Mouse (Mus musculus) forebrain, embryonic 13.5 days (tissue): Measurements from ENCODE around the gene Slc6a20a. TPM values are rescaled to one million over a fixed set of nuclear protein-coding genes. Genes with fewer than 3 reads are reported as not detected.
A peak's percentile ranks its signal among the peaks of the same experiment; 100 is the strongest.

Experiments
- ATAC-seq: fragments of 200-750 bp; cut with Nextera tagmentation; 2 replicates; pipeline ENCODE4 v1.8.0; 2017
- H3K27ac ChIP-seq: fragments of 300-500 bp; sonication (generic); 2 replicates; pipeline ENCODE4 v1.5.1; 2015; ENCODE audit warnings: inconsistent platforms, mild to moderate bottlenecking, moderate library complexity
- H3K27me3 ChIP-seq: fragments of 300-500 bp; sonication (generic); 2 replicates; pipeline ENCODE4 v1.6.1; 2015; ENCODE audit warnings: mild to moderate bottlenecking, inconsistent platforms
- H3K36me3 ChIP-seq: fragments of 300-500 bp; sonication (generic); 2 replicates; pipeline ENCODE4 v1.6.1; 2015; ENCODE audit warnings: mild to moderate bottlenecking, inconsistent platforms; ENCODE audit not compliant: poor library complexity, severe bottlenecking
- H3K4me1 ChIP-seq: fragments of 300-500 bp; sonication (generic); 2 replicates; pipeline ENCODE4 v1.6.1; 2015; ENCODE audit warnings: inconsistent platforms
- H3K4me2 ChIP-seq: fragments of 300-500 bp; sonication (generic); 2 replicates; pipeline ENCODE4 v1.6.1; 2015; ENCODE audit warnings: inconsistent platforms, mild to moderate bottlenecking, moderate library complexity
- H3K4me3 ChIP-seq: fragments of 300-500 bp; sonication (generic); 2 replicates; pipeline ENCODE4 v1.5.1; 2015; ENCODE audit warnings: mild to moderate bottlenecking, inconsistent platforms
- H3K9ac ChIP-seq: fragments of 300-500 bp; sonication (generic); 2 replicates; pipeline ENCODE4 v1.6.1; 2015; ENCODE audit warnings: mild to moderate bottlenecking, inconsistent platforms
- H3K9me3 ChIP-seq: fragments of 300-500 bp; sonication (generic); replicated peaks from 2 replicates; pipeline ENCODE4 v1.6.1; 2016; ENCODE audit warnings: inconsistent platforms
- WGBS: fragments of 180-500 bp; shearing (Covaris S2); methylation state at CpG from one replicate; pipeline ENCODE4 v1.1.7; 2015; 5-methylcytosine and 5-hydroxymethylcytosine counted together
- polyA plus RNA-seq: library from polyadenylated mRNA; unstranded; fragments of >200 nt; fragmentation: Nextera tagmentation; extraction: Ambion mirVana; gene quantifications from 2 replicates; pipeline ENCODE4 v1.2.1, GENCODE M21; 2015

Gene Slc6a20a
- 0.77 and 1.0 TPM in 2 replicates for polyA plus RNA-seq

DNA sequence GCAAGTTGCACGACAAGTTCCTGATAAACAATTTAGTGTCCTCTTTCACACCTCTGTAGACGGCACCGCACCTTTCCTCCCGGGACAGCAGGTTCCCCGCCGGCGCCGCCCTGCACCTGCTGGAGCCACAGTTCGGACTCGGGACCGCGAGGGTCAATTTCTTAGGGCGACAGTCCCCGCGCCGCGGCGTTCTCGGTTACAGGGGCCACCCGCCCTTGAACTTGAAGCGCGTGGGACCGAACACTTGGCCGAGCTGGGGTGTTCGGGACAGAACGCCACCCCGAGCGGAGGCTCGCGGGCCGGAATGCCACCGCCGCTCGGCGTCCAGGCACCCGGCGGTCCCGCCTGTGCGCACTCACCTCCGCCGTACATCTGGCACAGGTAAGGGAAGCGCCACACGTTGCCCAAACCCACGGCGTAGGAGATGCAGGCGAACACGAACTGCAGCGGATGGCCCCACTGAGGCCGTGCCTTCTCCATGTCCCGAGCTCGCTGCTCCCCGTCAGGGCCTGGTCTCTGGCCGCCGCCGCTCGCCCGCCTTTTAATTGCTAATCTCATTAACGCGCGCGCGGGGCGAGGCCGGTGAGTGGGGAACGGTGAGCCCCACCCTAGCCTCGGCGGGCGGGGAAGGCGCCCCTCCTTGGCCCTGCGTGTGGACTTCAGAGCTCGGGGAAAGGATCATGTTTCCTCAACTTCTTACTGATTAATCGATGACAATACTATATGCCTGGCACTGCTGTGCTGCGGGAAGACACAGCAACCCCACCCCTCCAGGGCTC is at the start of gene Slc6a20a, which contains the start of gene Ccr9:
Gene Slc6a20a, minus strand, starts transcription at position 559 of the 779 bp plus-strand sequence.
Gene Ccr9, plus strand, starts transcription at position 113 of the 779 bp plus-strand sequence.
- H3K4me2 ChIP-seq: peak within 1 kb of the TSS; percentile 75
- WGBS: under 1% methylated on average over 73 of the region's 73 CpGs
- peak within 1 kb of the TSS; percentile 57 for H3K9ac ChIP-seq
- peak; percentile 58; the same call in 1 of the 2 replicates for ATAC-seq
- H3K27me3 ChIP-seq: peaks cover 58% of the 10 kb centered on the region
- peak within 1 kb of the TSS; percentile 45 for H3K4me3 ChIP-seq
- H3K27ac ChIP-seq: no peak within 1 kb of the TSS
- no peaks in the 10 kb centered on the region for H3K9me3 ChIP-seq
- H3K4me1 ChIP-seq: peaks cover 10% of the 10 kb centered on the region
- no peaks in the 10 kb centered on the region for H3K36me3 ChIP-seq

DNA sequence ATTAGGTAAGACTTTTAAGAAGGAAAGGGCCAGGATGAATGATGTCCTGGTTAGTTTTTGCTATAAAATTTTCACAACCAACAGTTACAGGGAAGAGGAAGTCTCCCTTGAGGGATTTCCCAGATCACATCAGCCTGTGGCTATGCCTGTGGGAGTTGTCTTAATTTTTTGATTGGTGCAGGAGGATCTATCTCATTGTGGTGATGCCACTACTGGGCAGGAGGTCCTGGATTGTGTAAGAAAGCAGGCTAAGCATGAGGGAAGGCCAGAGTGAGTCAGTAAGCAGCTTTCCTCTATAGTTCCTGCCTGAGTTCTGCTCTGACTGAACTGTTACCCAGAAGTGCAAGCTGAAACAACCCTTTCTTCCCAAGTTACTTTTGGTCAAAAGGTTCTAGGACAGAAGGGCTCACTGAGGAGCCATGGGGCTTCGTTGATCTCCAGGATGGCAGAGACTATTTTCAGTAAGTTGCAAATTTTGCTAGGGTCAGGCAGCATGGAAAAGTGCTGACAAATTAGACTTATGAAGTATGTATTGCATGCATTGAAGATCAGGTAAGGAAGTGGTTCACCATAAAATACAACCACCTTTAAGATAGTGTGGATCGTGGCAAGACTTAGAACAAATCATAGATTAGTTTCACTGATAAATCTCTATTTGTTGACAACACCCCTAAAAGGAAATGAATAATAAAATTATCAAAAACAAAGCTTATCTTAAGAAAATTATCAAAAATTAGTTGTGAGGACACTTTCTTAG is 44.2 kb upstream of the Slc6a20a start:
- no peak for ATAC-seq
- Histone ChIP-seq H3K27ac (no peak overlapping the region), H3K4me2 (no peak overlapping the region), H3K36me3 (no peaks in the 10 kb centered on the region), H3K4me1 (no peaks in the 10 kb centered on the region), H3K9me3 (no peaks in the 10 kb centered on the region), H3K4me3 (no peak overlapping the region), H3K9ac (no peak overlapping the region), H3K27me3 (no peaks in the 10 kb centered on the region)
- 75% methylated on average over 2 of the region's 2 CpGs for WGBS

DNA sequence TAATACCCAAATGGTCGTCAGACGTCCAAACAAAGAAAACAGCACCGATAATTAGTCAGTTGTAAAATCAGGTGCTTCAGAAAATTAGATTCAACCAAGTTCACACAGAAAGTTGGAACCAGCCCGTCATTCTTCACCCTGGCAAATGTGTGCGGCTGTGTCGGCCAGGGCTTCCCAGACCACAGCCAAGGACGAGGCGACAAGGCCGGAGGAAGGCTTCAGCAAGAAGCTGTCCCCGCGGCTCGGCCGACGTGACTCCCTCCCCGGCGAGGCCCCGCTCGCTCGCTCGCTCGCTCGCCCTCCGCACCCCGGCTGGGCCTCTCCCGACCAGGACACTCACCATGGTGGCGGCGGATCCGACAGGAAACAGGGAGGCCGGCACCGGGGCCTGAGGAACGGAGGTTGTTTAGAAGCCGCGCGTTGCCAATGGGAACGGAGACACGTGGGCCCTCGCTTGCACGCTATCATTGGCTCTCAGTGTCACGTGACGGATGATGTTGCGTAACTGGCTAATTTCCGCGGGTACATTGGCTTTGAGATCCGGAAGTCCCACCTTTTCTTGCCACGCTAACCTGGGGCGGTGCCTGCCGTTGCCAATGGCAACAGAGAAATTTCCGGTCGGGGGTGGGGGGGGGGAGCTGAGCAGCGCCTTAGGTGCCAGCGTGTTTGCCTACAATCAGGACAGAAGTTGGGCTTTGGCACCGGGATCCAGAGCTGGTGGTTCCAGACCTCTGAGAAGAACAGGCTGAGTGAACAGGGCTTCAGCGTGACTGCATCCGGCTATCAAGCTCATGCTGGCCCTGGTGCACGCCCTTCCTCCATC is 38.7 kb upstream of the Slc6a20a start, which contains the start of gene Lztfl1:
Gene Lztfl1, minus strand, starts transcription at position 512 of the 823 bp plus-strand sequence.
- H3K27me3 ChIP-seq: no peaks in the 10 kb centered on the region
- peak within 1 kb of the TSS; percentile 59 for H3K27ac ChIP-seq
- H3K9ac ChIP-seq: peak within 1 kb of the TSS; percentile 81
- no peaks in the 10 kb centered on the region for H3K36me3 ChIP-seq
- H3K9me3 ChIP-seq: no peaks in the 10 kb centered on the region
- 1% methylated on average over 55 of the region's 55 CpGs for WGBS
- H3K4me1 ChIP-seq: peaks cover 9% of the 10 kb centered on the region
- peak; percentile 99 for ATAC-seq
- peak within 1 kb of the TSS; percentile 87 for H3K4me3 ChIP-seq
- peak within 1 kb of the TSS; percentile 75 for H3K4me2 ChIP-seq

DNA sequence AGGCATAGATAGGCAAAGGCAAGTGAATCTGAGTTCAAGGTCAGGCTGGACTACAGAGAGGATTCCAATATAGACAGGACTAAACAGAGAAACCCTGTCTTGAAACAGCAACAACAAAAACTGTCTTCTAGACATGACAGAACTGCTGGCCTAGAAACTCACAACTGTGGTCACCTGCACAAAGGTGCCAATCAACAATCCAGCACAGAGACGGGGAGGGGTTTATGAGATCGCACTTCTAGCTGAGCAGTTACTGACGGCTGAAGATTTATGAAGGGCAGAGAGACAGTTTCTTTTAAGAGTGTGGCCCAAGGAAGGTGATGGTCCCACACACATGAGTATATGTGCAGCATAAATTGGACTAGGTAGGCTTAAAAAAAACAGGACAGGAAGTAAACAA is 37.6 kb upstream of the Slc6a20a start:
- peak overlapping the region; percentile 17; the same call in 1 of the 2 replicates for H3K9ac ChIP-seq
- no peaks in the 10 kb centered on the region for H3K9me3 ChIP-seq
- H3K27me3 ChIP-seq: no peaks in the 10 kb centered on the region
- peak overlapping the region; percentile 75 for H3K4me2 ChIP-seq
- ATAC-seq: no peak
- peaks cover 9% of the 10 kb centered on the region for H3K4me1 ChIP-seq
- H3K27ac ChIP-seq: no peak overlapping the region
- H3K4me3 ChIP-seq: peak overlapping the region; percentile 87; the same call in 1 of the 2 replicates
- H3K36me3 ChIP-seq: peaks cover 4% of the 10 kb centered on the region
- 78% methylated on average over 3 of the region's 3 CpGs for WGBS

DNA sequence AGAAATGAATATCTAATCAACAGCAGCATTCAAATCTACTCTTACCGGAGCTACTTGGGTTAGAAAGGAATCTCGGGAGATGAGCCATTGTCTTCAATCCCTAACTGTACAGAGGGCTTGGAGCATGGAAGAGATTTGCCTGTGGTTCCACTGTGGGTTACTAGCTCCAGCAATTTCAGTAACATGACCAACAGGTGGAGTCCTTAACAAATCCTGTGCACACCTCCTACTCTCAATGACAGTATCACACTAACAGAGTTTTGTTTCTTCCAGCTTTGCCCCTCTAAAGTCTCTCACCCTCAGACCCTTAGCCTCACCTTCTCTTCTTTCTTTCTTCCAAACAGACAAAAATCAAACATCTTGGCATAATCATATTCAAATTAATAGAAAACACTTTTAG is 34.4 kb upstream of the Slc6a20a start:
- Histone ChIP-seq H3K27ac (no peak overlapping the region), H3K4me2 (no peak overlapping the region), H3K27me3 (no peaks in the 10 kb centered on the region), H3K4me3 (no peak overlapping the region), H3K36me3 (peaks cover 20% of the 10 kb centered on the region), H3K9me3 (no peaks in the 10 kb centered on the region), H3K4me1 (peaks cover 9% of the 10 kb centered on the region), H3K9ac (no peak overlapping the region)
- no peak for ATAC-seq
- WGBS: 84% methylated on average over 2 of the region's 2 CpGs

DNA sequence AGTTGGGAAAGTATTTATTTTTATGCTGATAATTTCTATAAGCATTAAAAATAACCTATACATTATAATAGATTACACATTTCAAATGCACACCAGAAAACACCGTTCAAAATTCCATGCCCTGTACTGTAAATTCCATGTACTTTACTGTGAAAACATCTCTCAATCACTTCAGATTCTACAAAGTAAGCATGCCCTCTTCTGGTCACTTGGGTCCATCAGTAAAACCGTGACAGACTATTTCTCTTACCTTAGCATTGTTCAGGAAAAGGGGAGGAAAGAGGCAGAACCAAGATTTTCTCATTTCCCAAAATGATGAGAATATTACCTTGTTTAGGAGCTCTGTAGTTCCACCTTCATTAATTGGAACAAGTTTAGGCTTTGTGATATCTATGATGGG is 30.5 kb upstream of the Slc6a20a start:
- Histone ChIP-seq H3K4me1 (no peaks in the 10 kb centered on the region), H3K36me3 (peaks cover 36% of the 10 kb centered on the region), H3K9me3 (no peaks in the 10 kb centered on the region), H3K4me2 (no peak overlapping the region), H3K27me3 (no peaks in the 10 kb centered on the region), H3K9ac (no peak overlapping the region), H3K4me3 (no peak overlapping the region), H3K27ac (no peak overlapping the region)
- ATAC-seq: no peak
- WGBS: 53% methylated on average over 2 of the region's 2 CpGs

DNA sequence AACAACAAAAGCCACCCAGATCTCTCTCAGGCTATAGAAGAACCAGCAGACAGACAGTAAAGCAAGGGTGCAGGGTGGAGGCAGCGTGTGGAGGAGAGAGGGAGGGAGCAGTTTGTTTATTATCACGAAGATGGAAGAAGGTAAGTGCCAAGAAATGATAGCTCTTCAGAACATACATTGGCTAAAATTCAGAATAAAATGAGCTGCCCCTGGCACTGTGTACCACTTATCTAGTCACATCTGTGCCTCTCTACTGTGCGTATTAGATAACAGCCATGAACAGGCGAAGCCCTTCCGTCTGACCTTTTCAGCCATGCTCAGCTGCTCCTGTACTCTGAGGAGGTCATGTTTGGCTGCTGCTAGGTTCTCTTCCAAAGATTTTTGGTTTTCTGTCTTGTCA is 23.1 kb upstream of the Slc6a20a start:
- H3K9ac ChIP-seq: no peak overlapping the region
- H3K9me3 ChIP-seq: no peaks in the 10 kb centered on the region
- no peak overlapping the region for H3K27ac ChIP-seq
- 87% methylated on average over 5 of the region's 5 CpGs for WGBS
- H3K4me1 ChIP-seq: no peaks in the 10 kb centered on the region
- ATAC-seq: no peak
- H3K27me3 ChIP-seq: no peaks in the 10 kb centered on the region
- H3K4me3 ChIP-seq: no peak overlapping the region
- H3K4me2 ChIP-seq: no peak overlapping the region
- peaks cover 40% of the 10 kb centered on the region for H3K36me3 ChIP-seq

DNA sequence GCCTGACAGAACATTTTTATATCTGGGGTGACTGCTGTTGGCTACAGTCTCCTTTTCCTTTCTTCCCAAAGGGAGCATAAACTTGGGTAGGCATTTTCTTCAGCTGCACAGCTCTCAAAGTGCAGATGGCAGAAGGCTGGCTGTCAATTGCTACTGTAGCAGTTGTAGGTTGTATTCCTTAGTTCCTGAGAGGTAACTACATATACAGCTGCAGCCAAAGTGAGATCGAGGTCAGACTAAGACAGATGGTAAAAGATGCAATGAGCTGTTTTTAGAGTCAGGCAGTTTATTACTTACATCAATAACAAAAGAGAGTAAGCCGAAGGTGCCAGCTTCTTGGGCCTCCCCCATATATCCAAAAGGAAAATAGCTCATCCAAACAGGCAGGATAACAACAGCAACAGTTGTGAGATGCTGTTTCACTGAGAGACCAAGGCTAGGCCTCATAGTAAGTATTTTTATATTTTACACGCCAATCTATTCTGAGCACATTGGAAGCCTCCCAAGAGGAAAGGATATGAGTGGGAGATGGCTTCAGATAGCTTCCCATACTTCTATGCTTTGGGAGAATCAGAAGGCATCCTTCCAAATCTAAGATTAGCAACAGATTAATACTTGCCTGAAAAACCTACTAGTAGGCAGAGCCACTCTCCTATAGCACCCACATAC is 17.1 kb upstream of the Slc6a20a start:
- 91% methylated on average over 3 of the region's 3 CpGs for WGBS
- H3K9me3 ChIP-seq: no peaks in the 10 kb centered on the region
- ATAC-seq: no peak

DNA sequence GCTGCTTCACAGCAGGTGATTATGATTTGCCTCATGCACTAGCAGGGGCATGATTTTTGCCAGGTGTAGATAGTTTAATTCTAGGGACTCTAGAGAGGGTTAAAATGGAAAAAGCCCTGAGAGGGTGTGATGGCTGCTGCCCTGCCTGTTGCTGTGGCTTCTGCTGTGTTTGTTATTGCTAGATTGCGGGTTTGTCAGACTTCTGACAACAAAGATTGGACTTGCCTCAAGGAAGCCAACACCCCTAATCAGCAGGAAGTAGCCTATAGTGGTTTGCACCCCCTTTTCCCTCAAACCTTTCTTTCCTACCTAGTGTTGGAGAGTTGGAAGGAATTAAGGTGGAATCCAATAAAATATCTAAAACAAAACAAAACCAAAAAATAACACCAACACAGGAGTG is 9.5 kb upstream of the Slc6a20a start:
- no peak overlapping the region for H3K9ac ChIP-seq
- no peaks in the 10 kb centered on the region for H3K4me1 ChIP-seq
- WGBS: 85% methylated on average over 1 of the region's 1 CpGs
- no peak overlapping the region for H3K4me2 ChIP-seq
- no peak overlapping the region for H3K4me3 ChIP-seq
- ATAC-seq: no peak
- no peak overlapping the region for H3K27ac ChIP-seq
- H3K36me3 ChIP-seq: peaks cover 12% of the 10 kb centered on the region
- H3K9me3 ChIP-seq: no peaks in the 10 kb centered on the region
- no peaks in the 10 kb centered on the region for H3K27me3 ChIP-seq

More for the DNA sequence above, 17.1 kb upstream of the Slc6a20a start:
- Histone ChIP-seq H3K4me3 (no peak overlapping the region), H3K27ac (no peak overlapping the region), H3K36me3 (peaks cover 23% of the 10 kb centered on the region), H3K4me1 (no peaks in the 10 kb centered on the region), H3K4me2 (no peak overlapping the region), H3K27me3 (no peaks in the 10 kb centered on the region), H3K9ac (no peak overlapping the region)

DNA sequence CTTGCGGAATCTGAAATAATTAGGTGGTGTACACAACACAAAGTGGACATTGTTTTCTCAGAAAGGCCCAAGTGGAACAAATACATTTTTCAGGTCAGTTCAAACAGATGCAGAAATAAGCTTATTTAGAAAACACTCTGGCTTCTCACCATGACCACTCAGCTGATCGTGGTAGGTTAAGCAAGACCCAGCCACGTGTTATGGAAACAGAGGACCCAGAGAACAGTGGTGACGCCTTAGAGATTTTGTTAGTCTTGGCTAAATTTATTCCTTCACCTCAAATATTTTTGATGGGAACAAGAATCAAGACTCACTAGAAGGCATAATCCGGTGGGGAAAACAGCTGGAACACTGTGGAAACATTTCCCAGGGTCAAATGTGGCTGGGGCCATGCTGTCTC is 7.5 kb upstream of the Slc6a20a start:
- 66% methylated on average over 5 of the region's 5 CpGs for WGBS
- H3K27ac ChIP-seq: no peak overlapping the region
- no peak overlapping the region for H3K4me2 ChIP-seq
- H3K36me3 ChIP-seq: no peaks in the 10 kb centered on the region
- H3K4me1 ChIP-seq: no peaks in the 10 kb centered on the region
- no peaks in the 10 kb centered on the region for H3K9me3 ChIP-seq
- 0 out of 2 replicates have a peak, but pooled peaks cover 4% of the 10 kb centered on the region for H3K27me3 ChIP-seq
- ATAC-seq: no peak
- H3K9ac ChIP-seq: no peak overlapping the region
- H3K4me3 ChIP-seq: no peak overlapping the region

DNA sequence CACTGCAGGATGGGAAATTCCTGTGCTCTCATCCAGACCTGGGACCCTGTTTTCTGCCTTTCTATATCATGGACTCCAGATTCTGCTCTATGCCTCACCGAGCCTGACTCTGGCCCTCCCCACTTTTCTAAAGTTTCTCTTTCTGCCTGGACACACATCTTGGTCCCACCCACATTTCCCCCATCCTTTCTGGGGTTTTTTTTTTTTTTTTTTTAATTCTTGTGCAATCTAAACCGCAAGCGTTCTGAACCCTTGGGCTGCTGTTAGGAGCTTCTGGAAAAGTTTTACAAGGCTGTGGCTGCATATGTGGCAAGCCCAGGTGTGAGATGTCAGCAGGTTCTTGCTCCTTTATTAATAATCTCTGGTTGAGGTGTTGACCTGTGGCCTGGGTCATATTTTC is 5.0 kb upstream of the Slc6a20a start:
- no peak overlapping the region for H3K27ac ChIP-seq
- H3K4me1 ChIP-seq: peaks cover 2% of the 10 kb centered on the region
- H3K9me3 ChIP-seq: no peaks in the 10 kb centered on the region
- H3K4me3 ChIP-seq: no peak overlapping the region
- WGBS: 57% methylated on average over 3 of the region's 3 CpGs
- H3K36me3 ChIP-seq: no peaks in the 10 kb centered on the region
- H3K9ac ChIP-seq: no peak overlapping the region
- ATAC-seq: no peak
- no peak overlapping the region for H3K4me2 ChIP-seq
- H3K27me3 ChIP-seq: peaks cover 24% of the 10 kb centered on the region
